Mouse (Mus musculus): ENCODE results near the gene Arvcf.

Gene Arvcf

GRCm38 (mm10) chr16:18357977-18358376, 10.0 kb downstream of the Arvcf start:
- no peak for DNase-seq

- no peak for DNase-seq
Measured at GRCm38 (mm10) chr16:18360151-18360805, 12.3 kb downstream of the Arvcf start.

GRCm38 (mm10) chr16:18362948-18363347, 15.0 kb downstream of the Arvcf start:
- no peak for DNase-seq

GRCm38 (mm10) chr16:18366849-18367248, 18.9 kb downstream of the Arvcf start:
- no peak for DNase-seq

GRCm38 (mm10) chr16:18370197-18370596, 22.2 kb downstream of the Arvcf start:
- DNase-seq: no peak

GRCm38 (mm10) chr16:18373632-18374031, 25.6 kb downstream of the Arvcf start:
- DNase-seq: no peak

- no peak for DNase-seq
Measured at GRCm38 (mm10) chr16:18376297-18376954, 28.4 kb downstream of the Arvcf start.

GRCm38 (mm10) chr16:18377203-18377602, 29.2 kb downstream of the Arvcf start:
- DNase-seq: no peak

GRCm38 (mm10) chr16:18378489-18378888, 30.5 kb downstream of the Arvcf start:
- DNase-seq: no peak

GRCm38 (mm10) chr16:18379338-18380001, 31.5 kb downstream of the Arvcf start:
- DNase-seq: no peak

GRCm38 (mm10) chr16:18380495-18381063, 32.6 kb downstream of the Arvcf start:
- DNase-seq: no peak

GRCm38 (mm10) chr16:18381621-18382258, 33.8 kb downstream of the Arvcf start:
- DNase-seq: no peak

- no peak for DNase-seq
Measured at GRCm38 (mm10) chr16:18383045-18383726, 35.2 kb downstream of the Arvcf start.

- no peak for DNase-seq
Measured at GRCm38 (mm10) chr16:18383756-18384155, 35.8 kb downstream of the Arvcf start.

GRCm38 (mm10) chr16:18384211-18384610, 36.2 kb downstream of the Arvcf start:
- DNase-seq: no peak

- DNase-seq: no peak
Measured at GRCm38 (mm10) chr16:18384659-18385058, 36.7 kb downstream of the Arvcf start.

- no peak for DNase-seq
Measured at GRCm38 (mm10) chr16:18385411-18385810, 37.4 kb downstream of the Arvcf start.

- no peak for DNase-seq
Measured at GRCm38 (mm10) chr16:18386451-18386850, 38.5 kb downstream of the Arvcf start.

- DNase-seq: no peak
Measured at GRCm38 (mm10) chr16:18386972-18387371, 39.0 kb downstream of the Arvcf start.

GRCm38 (mm10) chr16:18387704-18388582, 40.0 kb downstream of the Arvcf start:
- peak; percentile 1 for DNase-seq

GRCm38 (mm10) chr16:18388583-18389435, 40.8 kb downstream of the Arvcf start:
- DNase-seq: peak; percentile 1
